Mouse (Mus musculus): Measurements from ENCODE around the gene Cfap44. TPM values are rescaled to one million over a fixed set of nuclear protein-coding genes. Genes with fewer than 3 reads are reported as not detected.
A peak's percentile ranks its signal among the peaks of the same experiment; 100 is the strongest.

Gene Cfap44
- 0.71 and 1.4 TPM in 2 replicates for total RNA-seq (2021)
- long read RNA-seq, experiment 1, result 0 reads
- long read RNA-seq, experiment 2, partial matches to known transcripts, result 0 of 1 reads
- long read RNA-seq, experiment 2, other reads (novel, unspliced or antisense), result 1 of 1 reads

DNA sequence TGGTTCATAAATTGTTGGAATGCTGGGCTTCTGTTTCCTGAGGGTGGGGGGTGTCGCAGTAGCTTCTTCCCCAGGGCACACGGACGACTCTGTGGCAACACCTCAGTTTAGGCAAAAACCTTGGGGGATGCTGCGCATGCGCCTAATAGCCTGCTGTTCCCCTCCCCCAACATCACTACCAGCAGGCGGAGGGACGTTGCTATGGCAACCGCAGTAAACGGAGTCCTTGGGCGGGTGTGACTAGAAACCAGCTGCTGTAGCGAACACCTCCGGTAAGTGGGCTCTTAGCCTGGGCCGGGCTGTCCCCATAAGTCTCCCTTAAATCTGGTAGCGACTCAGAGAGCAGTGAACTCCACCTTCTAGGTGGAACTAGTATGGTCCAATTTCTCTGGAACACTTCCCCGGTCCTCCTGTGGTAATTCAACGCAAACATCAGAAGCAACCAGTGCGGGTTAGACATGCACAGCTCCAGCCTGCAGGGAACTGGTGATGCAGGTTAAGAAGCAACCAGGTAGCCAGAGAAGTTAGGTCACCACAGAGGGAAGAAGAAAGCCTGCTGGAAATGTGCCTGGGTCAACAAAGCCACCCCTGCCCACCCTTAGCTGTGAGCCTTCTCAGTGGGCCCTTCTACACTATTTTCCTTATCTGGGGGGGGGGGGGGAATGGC is at the start of gene Cfap44:
Gene Cfap44 (plus strand): TSS at position 220 of the 667 bp plus-strand sequence.
- peak; percentile 90 for DNase-seq

DNA sequence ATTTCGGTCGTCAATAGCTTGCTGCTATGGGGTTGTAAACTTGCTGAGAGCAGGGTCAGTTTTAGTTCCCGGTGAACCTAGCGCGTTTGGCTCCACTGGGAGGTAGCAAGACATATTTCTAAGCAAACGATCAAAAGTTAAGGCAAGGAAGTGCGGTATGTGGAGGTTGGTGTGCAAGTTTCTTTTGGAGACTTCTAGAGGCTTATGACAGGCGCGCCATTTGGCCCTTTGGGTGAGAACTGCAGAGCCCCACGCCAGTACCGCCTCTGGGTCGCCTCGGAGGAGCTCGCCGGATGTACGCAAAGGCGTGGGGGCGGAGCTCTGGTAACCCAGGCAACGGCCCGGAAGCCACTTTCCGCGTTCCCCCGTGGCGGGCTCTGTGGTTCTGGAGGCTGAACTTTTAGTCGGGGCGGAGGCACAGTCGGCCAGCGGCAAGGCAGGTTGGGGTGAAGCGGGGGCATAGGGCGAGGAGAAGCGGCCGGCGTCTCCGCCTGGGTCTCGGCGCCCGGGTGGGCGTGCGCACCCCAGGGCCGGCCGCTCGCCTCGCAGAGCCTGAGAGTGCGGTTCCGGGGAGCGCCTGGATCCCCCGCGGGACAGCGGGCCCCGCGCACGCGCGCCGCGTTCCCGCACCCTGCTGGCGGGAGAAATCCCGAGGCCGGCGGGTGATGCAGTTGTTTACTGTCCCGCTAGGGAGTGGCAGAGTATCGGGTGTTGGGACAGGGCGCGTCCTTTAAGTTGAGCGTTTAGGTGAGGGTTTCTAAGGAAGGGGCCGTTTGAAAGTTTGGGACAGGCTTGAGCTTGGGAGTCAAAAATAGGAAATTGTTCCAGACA is 47.3 kb upstream of the Cfap44 start, which contains the start of gene Spice1:
Gene Spice1 (plus strand): TSS at position 51 of the 831 bp plus-strand sequence.
- DNase-seq, result peak; percentile 98

DNA sequence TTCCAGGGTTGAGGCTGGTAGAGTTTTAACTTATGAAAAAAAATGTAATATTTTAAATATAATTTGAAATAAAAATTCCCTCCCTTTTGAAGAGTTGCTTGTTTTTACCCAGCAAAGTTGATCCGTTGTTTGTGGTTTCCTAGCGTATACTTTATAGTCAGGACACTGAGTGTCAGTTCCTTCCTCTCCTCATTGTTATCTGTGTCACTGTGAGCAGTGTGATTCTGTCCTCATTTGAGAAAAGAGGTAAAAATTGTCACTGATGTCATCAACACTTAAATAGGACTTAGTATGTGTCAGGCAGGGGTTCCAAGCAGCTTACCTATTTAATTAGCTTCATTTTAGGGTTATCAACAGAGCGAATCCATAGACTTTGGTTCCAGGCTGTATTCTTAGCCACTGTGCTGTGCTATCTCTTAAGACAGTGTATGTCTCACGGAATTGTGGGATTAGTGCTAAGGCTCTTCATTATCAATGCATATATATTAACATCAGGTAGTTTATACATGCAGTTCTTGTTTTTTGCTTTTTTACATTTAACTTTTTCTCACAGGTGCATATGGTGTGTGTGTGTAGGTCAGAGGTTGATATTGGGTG is 44.7 kb upstream of the Cfap44 start:
- DNase-seq, result no peak

DNA sequence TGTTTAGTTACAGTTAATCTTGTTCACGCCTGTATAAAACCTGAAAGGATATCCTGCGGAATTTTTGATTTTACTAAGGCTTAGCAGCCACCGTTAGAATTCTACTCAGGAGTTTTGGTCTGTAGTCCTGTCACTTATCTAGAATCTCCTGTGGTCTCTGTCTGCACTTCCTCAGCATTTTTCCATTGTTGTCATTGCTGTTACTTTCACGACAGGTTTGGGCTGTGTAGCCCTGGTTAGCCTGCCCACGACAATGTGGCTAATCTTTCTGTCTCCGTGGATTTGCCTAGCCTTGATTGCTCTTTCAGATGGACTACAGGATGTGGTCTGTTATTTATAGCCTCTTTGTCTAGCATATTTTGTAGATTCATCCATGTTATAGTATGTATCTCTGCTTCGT is 38.3 kb upstream of the Cfap44 start:
- no peak for DNase-seq

DNA sequence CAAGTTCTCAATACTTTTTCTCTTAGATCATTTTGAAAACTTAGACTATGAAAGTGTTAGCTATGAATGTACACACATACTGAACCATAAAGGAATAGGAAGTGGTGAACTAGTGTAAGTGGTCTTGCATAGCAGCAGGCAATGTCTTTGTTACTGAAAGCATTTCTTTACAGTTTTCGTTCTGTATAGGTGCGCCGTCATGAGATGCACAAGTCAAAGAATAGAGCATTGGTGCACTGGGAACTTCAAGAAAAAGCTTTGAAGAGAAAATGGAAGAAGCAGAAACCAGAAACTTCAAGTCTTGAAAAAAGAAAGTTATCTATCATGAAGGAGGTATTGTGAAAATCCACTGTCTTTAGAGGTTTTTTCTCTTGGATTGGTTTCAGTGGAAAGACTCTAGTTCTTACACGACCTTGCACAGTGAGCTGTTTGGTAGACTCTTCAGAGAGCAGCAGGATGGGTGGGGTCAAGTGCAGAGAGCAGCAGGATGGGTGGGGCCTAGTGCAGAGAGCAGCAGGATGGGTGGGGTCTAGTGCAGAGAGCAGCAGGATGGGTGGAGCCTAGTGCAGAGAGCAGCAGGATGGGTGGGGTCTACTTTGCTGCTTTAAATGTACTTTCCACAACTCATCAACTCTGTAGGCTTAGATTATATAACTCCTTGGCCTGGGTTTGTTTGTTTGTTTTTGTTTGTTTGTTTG is 36.9 kb upstream of the Cfap44 start:
- peak; percentile 63 for DNase-seq

DNA sequence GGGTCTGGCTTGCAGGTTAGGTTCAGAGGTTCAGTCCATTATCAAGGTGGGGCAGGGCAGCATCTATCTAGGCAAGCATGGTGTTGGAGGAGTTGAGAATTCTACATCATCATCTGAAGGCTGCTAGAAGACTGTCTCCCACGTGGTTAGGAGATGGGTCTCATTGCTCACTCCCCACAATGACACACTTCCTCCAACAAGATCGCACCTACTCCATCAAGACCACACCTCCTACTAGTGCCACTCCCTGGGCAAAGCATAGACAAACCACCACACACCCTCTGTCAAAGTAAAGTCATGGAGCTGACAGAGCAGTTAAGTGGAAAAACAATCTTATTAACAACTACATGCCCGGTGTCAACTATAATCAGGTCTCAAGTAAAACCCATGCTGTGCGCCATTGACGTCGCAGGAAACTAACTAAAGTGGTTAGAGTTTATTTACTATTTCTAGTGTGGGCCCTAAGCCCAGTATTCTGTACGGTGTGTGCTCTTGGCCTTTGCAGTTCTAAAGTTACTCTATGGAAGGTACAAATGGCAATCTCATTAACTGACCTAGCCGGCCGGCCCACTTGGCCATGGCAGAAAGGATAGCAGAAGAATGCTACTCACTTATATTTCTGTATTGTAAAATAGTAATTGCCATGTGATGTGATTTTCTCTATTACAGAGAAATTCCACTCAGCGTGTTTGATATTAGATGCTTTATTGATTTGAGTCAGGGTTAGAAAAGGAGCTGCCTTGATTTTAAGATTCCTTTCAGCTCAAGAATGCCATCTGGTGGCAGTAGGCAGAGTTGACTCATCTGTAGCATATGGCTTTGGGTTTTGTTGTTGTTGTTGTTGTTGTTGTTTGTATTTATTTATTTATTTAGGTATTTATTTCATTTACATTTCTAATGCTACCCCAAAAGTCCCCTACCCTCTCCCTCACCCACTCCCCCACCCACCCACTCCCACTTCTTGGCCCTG is 32.4 kb upstream of the Cfap44 start:
- DNase-seq, result peak; percentile 36

DNA sequence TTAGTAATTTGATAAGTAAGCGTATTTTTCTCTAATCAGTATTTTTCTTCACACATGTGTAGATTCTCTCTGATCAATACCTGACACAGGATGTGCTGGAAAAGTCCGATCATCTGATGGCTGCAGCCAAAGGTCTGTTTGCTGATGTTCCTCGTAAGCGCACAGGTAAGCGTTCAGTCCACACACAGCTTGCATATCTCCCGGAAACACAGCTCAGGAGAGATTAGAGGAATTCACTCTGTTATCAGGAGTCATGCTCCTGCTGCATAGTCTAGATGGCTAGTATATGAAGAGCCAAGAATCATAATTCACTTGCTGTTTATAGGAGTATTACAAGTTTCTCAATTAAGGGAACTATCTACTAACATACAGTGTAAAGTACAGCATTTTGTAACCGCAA is 29.1 kb upstream of the Cfap44 start:
- DNase-seq, result no peak

DNA sequence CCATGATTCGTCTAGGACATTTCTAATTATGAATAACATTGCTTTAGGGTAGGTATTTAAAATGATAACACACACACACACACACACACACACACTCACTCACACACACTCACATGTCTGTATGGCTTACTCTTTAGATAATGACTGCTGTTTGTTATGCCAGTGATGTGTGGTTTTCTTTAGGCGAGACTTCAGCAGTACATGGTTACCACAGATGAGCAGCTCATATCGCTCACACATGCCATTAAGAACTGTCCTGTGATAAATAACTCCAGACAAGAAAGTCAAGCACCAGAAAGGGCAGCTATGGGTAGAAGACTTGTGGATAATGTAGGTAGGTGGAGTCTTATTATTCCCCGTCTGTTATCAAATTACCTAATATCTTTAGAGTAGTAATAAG is 19.1 kb upstream of the Cfap44 start:
- DNase-seq, result no peak

DNA sequence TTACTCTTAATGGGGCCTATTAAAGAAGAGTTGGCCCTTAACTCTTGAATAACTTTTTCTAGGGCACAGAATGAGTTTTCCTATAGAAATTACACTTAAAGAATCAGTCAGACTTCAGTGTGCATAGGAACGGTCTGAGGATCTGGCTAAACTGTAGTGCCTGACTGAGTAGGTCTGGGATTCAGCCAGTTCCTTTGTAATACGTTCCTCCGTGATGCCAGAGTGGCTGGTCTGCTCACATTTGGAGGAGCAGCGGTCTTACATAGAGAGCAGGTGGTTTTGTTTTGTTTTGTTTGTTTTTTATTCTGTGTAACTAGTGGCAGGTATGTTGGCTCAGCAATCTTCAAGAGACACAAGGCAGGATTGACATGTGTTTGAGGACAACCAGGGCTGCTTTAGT is 14.6 kb upstream of the Cfap44 start:
- no peak for DNase-seq

DNA sequence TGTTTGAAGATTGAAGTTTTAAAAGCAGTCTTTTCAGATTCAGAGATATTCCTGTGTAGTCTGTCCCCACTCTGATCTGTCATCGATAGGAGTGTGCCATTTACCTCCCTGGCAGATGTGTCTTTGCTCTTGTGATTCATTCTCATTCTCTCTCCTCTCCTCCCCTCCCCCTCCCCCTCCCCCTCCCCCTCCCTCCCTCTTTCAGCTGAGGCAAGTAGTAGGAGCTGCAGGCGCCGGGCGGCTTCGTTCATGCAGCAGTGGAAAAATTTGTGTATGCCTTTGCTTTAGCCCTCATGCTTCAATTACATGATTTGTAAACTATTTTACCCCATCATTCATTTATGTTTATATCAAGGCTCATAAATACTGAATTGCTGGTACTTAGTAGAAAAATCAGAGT is 13.0 kb upstream of the Cfap44 start:
- no peak for DNase-seq

DNA sequence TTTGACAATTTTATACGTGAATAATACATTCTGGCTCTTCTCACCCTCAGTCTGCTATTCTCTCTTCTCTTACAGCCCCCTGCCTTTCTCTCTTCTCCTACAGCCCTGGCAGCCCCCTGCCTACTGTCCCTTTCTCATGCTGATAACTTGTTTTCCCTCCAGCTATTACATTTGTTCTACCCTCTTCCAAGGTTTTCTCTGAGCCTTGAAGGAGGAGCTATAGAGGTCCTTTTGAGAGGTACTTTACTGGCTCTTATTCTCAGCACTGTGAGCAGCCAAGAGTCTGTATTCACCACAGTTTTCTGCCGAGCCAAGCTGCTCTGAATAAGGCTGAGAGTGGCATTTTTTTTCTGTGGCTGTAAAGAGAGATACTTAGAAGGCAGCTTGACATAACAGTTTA is 11.0 kb upstream of the Cfap44 start:
- DNase-seq, result no peak

DNA sequence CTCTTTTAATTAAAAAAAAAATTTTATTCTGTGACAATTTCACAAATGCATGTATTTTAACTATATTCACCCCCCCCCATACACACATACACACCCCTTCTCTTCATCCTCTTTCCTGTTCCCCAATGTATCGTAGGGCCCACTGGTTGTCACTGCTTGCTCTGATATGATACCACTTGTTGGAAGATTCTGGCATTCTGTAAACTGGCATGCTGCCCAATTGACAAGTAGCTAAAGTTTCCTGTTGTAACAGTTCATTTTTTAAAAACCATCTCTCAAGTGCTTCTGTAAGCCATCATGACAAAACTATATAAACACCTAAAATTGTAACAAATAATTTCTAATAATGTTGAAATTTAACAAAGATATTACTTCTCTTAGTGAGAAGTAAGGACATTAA is 10.3 kb upstream of the Cfap44 start:
- DNase-seq, result no peak

DNA sequence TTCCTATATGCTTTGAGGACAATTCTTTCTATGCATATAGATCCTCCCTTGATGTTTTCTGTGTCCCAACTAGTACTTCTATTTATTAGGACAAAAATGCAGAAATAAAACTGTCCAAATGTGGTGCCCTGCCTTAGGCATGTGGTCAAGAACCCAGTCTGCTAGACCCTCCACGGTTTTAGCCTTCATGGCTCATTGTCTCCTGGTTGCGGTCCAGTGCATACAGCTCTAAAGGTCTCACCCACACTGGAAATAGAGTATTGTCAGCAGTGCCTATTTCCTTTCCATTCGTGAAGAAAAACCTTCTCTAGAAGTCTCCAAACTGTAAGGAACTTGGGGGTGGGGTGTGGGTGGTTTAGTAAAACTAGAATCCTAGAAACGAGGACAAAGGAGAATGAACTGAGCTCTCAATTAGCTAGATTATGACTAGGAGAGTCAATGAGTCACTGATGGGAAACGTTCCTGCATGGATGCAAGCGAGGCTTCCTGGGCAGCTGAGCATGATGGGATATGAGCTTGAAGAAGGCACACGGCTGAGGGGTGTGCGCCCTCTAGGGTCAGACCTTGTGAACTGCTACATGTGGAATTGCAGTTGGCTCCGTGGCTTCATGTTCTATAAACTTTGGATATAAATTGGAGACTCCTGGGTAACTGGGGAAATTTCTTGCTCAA is 2.6 kb upstream of the Cfap44 start:
- DNase-seq, result peak; percentile 80

DNA sequence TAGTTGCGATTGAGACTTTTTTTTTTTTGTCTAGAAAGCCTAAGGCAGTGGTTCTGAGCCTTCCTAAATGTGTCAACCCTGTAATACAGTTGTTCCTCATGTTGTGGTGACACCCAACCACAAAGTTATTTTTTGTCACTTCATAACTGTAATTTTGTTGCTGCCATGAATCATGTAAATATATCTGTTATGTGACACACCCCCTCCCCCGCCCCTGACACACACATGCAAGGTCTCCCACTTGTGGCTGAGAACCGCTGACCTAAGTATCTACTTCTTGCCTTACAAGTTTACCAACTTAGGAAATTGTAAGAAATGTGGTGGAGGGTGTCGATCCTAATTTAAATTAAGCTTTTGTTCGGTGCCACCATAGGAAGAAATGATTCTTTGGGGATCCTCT is 10.3 kb downstream of the Cfap44 start:
- no peak for DNase-seq

DNA sequence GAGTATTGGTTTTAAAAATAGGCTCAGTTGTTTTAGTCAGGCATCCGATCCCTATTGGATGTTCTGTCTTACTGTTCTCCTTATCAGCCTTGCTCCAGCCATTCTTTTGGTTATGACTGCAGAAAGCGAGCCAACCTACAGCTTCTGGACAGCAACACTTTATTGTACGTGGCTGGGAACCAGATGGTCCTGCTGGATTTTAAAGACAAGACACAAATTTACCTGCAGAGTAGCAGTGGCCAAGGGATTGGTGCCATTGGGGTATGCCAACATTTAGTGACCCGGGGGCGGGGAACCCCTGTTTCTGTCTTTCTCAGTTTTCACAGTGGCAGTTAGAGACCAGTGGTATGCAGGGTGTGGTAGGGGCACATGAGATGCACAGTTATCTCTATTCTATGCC is 12.6 kb downstream of the Cfap44 start:
- no peak for DNase-seq

DNA sequence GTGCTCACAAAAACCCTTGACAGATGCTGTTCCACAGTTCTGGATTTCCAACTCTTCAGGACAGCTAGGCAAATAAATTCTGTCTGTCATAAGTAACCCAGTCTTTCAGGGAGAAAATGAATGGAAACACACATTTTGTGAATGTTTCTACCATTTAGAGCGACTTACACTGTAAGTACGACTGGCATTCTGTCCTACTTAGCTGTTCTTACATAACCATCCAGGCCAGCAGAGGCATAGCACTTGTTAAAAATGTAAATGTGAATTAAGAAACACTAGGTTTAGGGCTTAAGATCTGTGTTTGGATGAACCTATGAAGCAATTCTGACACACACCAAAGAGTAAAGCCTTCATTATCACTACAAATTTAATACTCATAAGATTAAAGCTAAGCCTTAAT is 13.7 kb downstream of the Cfap44 start:
- no peak for DNase-seq

DNA sequence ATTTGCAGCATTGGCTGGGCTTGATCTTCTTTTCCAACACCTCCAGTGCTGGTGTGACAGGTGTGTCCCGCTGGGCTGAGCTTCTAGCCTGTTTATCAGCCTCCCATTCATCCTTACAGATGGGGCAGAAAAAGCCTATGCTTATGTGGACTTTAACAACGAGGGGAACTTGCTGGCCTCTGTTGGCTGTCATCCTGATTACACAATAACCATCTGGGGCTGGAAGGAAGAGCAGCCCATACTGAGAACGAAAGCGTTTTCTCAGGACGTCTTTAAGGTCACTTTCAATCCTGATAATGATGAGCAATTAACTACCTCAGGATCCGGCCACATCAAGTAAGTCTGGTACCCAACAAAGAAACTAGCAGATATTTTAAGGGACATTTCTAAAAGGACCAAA is 15.6 kb downstream of the Cfap44 start:
- DNase-seq, result no peak

DNA sequence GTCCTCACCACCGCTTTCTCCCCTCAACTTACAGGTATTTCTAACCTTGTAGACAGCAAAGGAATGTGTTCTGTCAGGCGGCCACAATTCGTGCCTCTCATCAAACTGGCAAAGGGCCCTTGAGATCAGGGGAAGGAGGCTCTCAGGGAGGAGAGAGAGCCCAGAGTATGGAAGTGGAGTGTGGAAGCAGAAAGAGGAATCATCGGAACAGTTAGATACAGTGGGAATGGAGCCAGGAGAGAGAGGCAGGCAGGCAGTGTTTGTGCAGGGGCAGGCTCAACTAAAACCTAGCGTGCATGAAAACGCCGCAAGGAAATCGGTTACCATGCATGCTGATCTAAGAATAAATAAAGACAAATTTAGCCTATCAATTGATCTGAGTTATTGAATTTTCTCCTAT is 23.0 kb downstream of the Cfap44 start:
- DNase-seq, result no peak

DNA sequence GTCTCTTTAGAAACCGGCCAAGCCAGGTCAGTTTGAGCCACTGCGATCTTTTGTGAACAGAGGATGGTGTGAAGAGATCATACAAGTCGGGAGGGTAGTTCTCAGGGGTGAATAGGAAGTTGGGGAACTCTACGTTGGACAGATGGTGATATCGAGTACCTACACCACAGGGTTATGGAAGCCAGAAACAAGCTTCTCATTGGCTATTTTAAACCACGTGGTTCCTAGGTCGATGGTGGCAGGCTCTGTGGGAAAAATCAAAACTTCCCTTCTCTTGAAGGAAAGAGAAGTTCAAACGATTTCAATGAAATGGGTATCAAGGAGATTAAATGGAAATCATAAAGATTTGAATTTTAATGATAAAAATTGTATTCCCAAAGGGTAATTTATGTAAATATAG is 27.1 kb downstream of the Cfap44 start:
- DNase-seq, result no peak

DNA sequence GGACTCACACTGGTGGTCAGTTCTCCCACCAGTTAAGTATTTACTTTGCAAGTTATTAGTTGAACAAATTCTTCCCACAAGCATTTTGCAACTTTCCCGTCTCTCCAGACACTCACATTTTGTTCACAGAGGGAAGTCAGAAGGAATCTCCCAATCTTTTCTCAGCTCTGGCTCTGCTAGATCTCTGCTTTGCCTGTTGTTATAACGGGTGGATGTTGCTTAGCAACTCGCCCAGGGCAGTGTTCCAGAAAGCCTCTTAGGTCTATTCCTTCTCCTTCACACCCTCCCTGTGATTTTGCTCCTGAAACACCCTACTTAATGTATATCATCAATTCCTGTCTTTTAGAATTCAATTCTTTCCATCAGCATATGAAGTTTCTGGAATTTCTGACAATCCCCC is 28.9 kb downstream of the Cfap44 start:
- peak; percentile 16 for DNase-seq

DNA sequence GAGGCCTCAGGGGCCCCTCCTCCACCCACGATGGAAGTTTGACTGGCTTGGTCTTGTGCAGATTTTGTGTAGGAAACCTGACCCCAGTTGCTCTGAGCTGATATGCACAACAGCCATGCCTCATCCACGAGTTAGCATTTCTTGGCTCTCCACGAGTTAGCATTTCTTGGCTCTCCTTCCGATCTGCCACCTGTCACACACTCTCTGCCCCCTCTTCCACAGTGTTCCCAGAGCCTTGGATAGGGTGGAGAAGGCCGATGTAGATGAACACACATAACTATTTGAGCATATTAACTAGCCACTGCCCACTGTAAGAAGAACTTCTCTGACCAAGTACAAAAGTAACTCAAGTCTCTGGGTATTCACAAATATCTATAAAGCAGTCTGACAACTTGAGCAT is 33.9 kb downstream of the Cfap44 start:
- DNase-seq, result no peak
